Mouse (Mus musculus) heart, postnatal 0 days (tissue): ENCODE data around the gene Gtf2h2. TPM values are rescaled to one million over a fixed set of nuclear protein-coding genes. Genes with fewer than 3 reads are reported as not detected.
"Not testable (repeated sequence)": the region's sequence is repeated elsewhere in the genome, so short reads cannot be mapped to it uniquely, and the experiment has no call there.

Source experiments
- ATAC-seq: fragments of 200-750 bp; cut with Nextera tagmentation; 2 replicates; pipeline ENCODE4 v1.8.0; 2017; ENCODE audit warnings: low read depth, moderate number of reproducible peaks, moderate library complexity; ENCODE audit not compliant: insufficient read depth
- DNase-seq: peaks from one replicate; pipeline ENCODE4 v3.0.0-alpha.2; 2016; ENCODE audit warnings: low spot score
- H3K27ac ChIP-seq: fragments of 300-500 bp; sonication (generic); 2 replicates; pipeline ENCODE4 v1.5.1; 2014; ENCODE audit warnings: low read depth, mild to moderate bottlenecking
- H3K27me3 ChIP-seq: fragments of 300-500 bp; sonication (generic); 2 replicates; pipeline ENCODE4 v1.6.1; 2014; ENCODE audit warnings: low read length, mixed read lengths; ENCODE audit not compliant: control insufficient read depth, insufficient read depth
- H3K36me3 ChIP-seq: fragments of 300-500 bp; sonication (generic); replicated peaks from 2 replicates; pipeline ENCODE4 v1.6.1; 2014; ENCODE audit warnings: low read length, mixed read lengths; ENCODE audit not compliant: control insufficient read depth, insufficient read depth
- H3K4me1 ChIP-seq: fragments of 300-500 bp; sonication (generic); 2 replicates; pipeline ENCODE4 v1.6.1; 2014; ENCODE audit warnings: antibody characterized with exemption; ENCODE audit not compliant: control insufficient read depth, insufficient read depth
- H3K4me2 ChIP-seq: fragments of 300-500 bp; sonication (generic); 2 replicates; pipeline ENCODE4 v1.6.1; 2014; ENCODE audit warnings: low read depth, mild to moderate bottlenecking, low read length, moderate library complexity
- H3K4me3 ChIP-seq: fragments of 300-500 bp; sonication (generic); 2 replicates; pipeline ENCODE4 v1.5.1; 2014; ENCODE audit warnings: low read depth, low read length
- H3K9ac ChIP-seq: fragments of 300-500 bp; sonication (generic); replicated peaks from 2 replicates; pipeline ENCODE4 v1.6.1; 2014; ENCODE audit warnings: low read depth, low read length, mixed read lengths
- H3K9me3 ChIP-seq: fragments of 300-500 bp; sonication (generic); replicated peaks from 2 replicates; pipeline ENCODE4 v1.6.1; 2016; ENCODE audit warnings: low read length; ENCODE audit not compliant: control insufficient read depth
- CTCF ChIP-seq: IDR thresholded peaks from 2 replicates; pipeline ENCODE4 v1.5.1; 2016; ENCODE audit warnings: antibody characterized with exemption, control low read depth, low read depth
- EP300 ChIP-seq: IDR thresholded peaks from 2 replicates; pipeline ENCODE4 v1.6.1; 2016; ENCODE audit warnings: antibody characterized with exemption, low read depth
- WGBS: fragments of 180-500 bp; shearing (Covaris S2); extraction: QIAGEN DNeasy Blood & Tissue Kit; methylation state at CpG from one replicate; pipeline ENCODE4 v1.1.7; 2014; 5-methylcytosine and 5-hydroxymethylcytosine counted together
- polyA plus RNA-seq: library from polyadenylated mRNA; unstranded; fragments of >200 nt; fragmentation: Nextera tagmentation; extraction: Ambion mirVana; gene quantifications from 2 replicates; pipeline ENCODE4 v1.2.1, GENCODE M21; 2015
- total RNA-seq: library from RNA; depleted of rRNA; stranded (reverse); fragments of >200 nt; gene quantifications from 2 replicates; pipeline ENCODE4 v1.2.3, GENCODE M21; 2014; ENCODE audit warnings: low replicate concordance

Gene Gtf2h2
- total and polyA plus RNA-seq, 2 experiments from 2014 or later = 10.2 to 32.5 TPM

DNA sequence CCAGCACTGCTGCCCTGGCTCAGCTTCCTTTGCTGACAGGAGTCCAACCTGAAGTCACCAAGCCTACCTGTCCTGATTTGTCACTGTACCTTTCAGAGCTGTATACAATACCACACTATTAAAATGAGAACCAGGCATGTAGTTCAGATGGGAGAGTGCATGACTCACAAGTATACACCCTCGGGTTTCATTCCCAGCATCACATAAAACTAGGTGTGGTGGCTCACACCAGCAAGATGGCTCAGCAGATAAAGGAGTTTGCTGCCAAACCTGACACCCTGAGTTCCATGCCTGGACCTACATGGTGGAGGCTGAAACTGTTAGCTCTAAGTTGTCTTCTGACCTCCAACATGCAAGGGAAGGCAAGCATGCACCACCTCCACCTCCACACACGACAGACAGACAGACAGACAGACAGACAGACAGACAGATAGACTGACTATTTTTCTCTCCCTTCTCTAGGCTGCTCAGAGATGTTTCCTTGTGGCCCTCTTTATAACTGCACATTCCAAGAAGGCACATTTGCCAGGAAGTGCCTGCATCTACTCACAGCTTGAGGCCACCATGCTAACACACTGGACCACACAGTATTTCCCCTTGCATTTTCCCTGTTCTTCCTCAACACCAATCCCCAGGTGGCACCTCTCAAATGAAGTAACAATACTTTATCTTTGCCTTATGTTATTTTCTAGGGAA, 28.7 kb downstream of the Gtf2h2 start:
- Histone ChIP-seq H3K9ac (no peak overlapping the region), H3K27me3 (no peaks in the 10 kb centered on the region), H3K36me3 (peaks cover 40% of the 10 kb centered on the region), H3K4me3 (no peak overlapping the region), H3K27ac (no peak overlapping the region), H3K4me2 (no peak overlapping the region), H3K4me1 (no peaks in the 10 kb centered on the region), H3K9me3 (no peaks in the 10 kb centered on the region)
- 88% methylated on average over 2 of the region's 2 CpGs for WGBS
- DNase-seq (no peak), ATAC-seq (no peak)
- TF ChIP-seq CTCF (no peak), EP300 (no peak)

GRCm38 (mm10) chr13:100461336-100461735, 31.0 kb downstream of the Gtf2h2 start:
- H3K9me3 ChIP-seq = no peaks in the 10 kb centered on the region
- DNase-seq (no peak), ATAC-seq (no peak)
- no peak overlapping the region for H3K27ac ChIP-seq
- H3K27me3 ChIP-seq = no peaks in the 10 kb centered on the region
- no peak for TF ChIP-seq CTCF
- no peak for TF ChIP-seq EP300
- H3K4me3 ChIP-seq = no peak overlapping the region
- no peaks in the 10 kb centered on the region for H3K4me1 ChIP-seq
- H3K9ac ChIP-seq = no peak overlapping the region
- 71% methylated on average over 3 of the region's 3 CpGs for WGBS
- H3K36me3 ChIP-seq = peaks cover 28% of the 10 kb centered on the region; the same call in 1 of the 2 replicates
- no peak overlapping the region for H3K4me2 ChIP-seq

GRCm38 (mm10) chr13:100452415-100453127, 39.8 kb downstream of the Gtf2h2 start, which contains the start of gene Naip1:
Naip1 (minus strand) TSS chr13:100452869.
- H3K9ac ChIP-seq, H3K36me3 ChIP-seq, H3K27ac ChIP-seq, H3K4me2 ChIP-seq, DNase-seq, ATAC-seq, H3K4me3 ChIP-seq, H3K27me3 ChIP-seq, H3K9me3 ChIP-seq, H3K4me1 ChIP-seq: not testable (repeated sequence)
- 72% methylated on average over 8 of the region's 8 CpGs for WGBS

- no peaks in the 10 kb centered on the region for H3K4me1 ChIP-seq
- no peak overlapping the region for H3K9ac ChIP-seq
- WGBS = 66% methylated on average over 1 of the region's 1 CpGs
- H3K9me3 ChIP-seq = no peaks in the 10 kb centered on the region
- H3K27ac ChIP-seq = no peak overlapping the region
- ATAC-seq = no peak
- no peak overlapping the region for H3K4me3 ChIP-seq
- no peak for DNase-seq
- H3K36me3 ChIP-seq = no peaks in the 10 kb centered on the region
- H3K27me3 ChIP-seq = no peaks in the 10 kb centered on the region
- no peak overlapping the region for H3K4me2 ChIP-seq
- no peak for TF ChIP-seq CTCF
- no peak for TF ChIP-seq EP300
These were observed 42.9 kb downstream of the Gtf2h2 start for GRCm38 (mm10) chr13:100449495-100449894.

DNA sequence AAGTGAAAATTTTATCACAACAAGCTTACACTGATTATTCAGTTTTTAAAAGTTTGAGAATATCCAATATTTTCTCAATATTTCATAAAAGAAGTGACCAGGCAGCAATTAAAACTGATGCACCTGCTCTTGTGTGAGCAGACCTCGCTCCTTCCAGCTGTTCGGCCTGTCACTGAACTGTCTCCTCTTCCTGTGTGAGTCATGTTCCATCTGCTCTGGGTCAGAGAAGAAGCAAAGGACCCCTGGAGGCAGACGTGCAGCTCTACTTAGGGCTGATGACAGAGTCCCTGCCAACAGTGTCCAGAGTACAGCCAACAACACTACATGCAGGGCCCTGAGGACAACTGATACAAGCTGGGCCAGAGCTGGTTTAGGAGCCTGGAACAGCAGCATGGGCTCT, 52.3 kb downstream of the Gtf2h2 start:
- Histone ChIP-seq H3K9me3 (no peaks in the 10 kb centered on the region), H3K4me1 (no peaks in the 10 kb centered on the region), H3K9ac (no peak overlapping the region), H3K4me3 (no peak overlapping the region), H3K27ac (no peak overlapping the region), H3K27me3 (no peaks in the 10 kb centered on the region), H3K36me3 (no peaks in the 10 kb centered on the region), H3K4me2 (no peak overlapping the region)
- ATAC-seq (no peak), DNase-seq (no peak)
- 35% methylated on average over 3 of the region's 3 CpGs for WGBS
- TF ChIP-seq CTCF (no peak), EP300 (no peak)
